Mouse (Mus musculus): ENCODE data around the gene Slc17a8.
"Not testable (repeated sequence)": the region's sequence is repeated elsewhere in the genome, so short reads cannot be mapped to it uniquely, and the experiment has no call there.

The Slc17a8 gene

GRCm38 (mm10) chr10:89589877-89590276, 31.2 kb downstream of the Slc17a8 start:
- in situ Hi-C loops (cut with MboI, MseI), result no loop called here

GRCm38 (mm10) chr10:89588708-89589107, 32.3 kb downstream of the Slc17a8 start:
- in situ Hi-C loops (cut with MboI, MseI), result no loop called here

GRCm38 (mm10) chr10:89584709-89585108, 36.3 kb downstream of the Slc17a8 start:
- in situ Hi-C loops (cut with MboI, MseI), result no loop called here

GRCm38 (mm10) chr10:89578801-89579200, 42.3 kb downstream of the Slc17a8 start:
- in situ Hi-C loops (cut with MboI, MseI), result loop anchor here (10.0 kb wide), 1 partner anchor 54 kb away; no protein-coding TSS in a partner anchor

- in situ Hi-C loops (cut with MboI, MseI), result loop anchor here (10.0 kb wide), 1 partner anchor 53 kb away; no protein-coding TSS in a partner anchor
Measured at GRCm38 (mm10) chr10:89577666-89578065, 43.4 kb downstream of the Slc17a8 start.

- in situ Hi-C loops (cut with MboI, MseI), result loop anchor here (10.0 kb wide), 1 partner anchor 49 kb away; no protein-coding TSS in a partner anchor
Measured at GRCm38 (mm10) chr10:89573421-89573820, 47.6 kb downstream of the Slc17a8 start.

- in situ Hi-C loops (cut with MboI, MseI), result loop anchor here (10.0 kb wide), 1 partner anchor 48 kb away; no protein-coding TSS in a partner anchor
Measured at GRCm38 (mm10) chr10:89572946-89573345, 48.1 kb downstream of the Slc17a8 start.

- in situ Hi-C loops (cut with MboI, MseI), result no loop called here
Measured at GRCm38 (mm10) chr10:89567391-89567790, 53.7 kb downstream of the Slc17a8 start.

GRCm38 (mm10) chr10:89565301-89566022, 55.6 kb downstream of the Slc17a8 start:
- in situ Hi-C loops (cut with MboI, MseI), result no loop called here

GRCm38 (mm10) chr10:89562113-89562512, 58.9 kb downstream of the Slc17a8 start:
- in situ Hi-C loops (cut with MboI, MseI), result no loop called here

GRCm38 (mm10) chr10:89559351-89559750, 61.7 kb downstream of the Slc17a8 start:
- in situ Hi-C loops (cut with MboI, MseI), result no loop called here

GRCm38 (mm10) chr10:89554885-89555284, 66.2 kb downstream of the Slc17a8 start:
- in situ Hi-C loops (cut with MboI, MseI), result not testable (repeated sequence)

GRCm38 (mm10) chr10:89553855-89554254, 67.2 kb downstream of the Slc17a8 start:
- in situ Hi-C loops (cut with MboI, MseI), result not testable (repeated sequence)

- in situ Hi-C loops (cut with MboI, MseI), result no loop called here
Measured at GRCm38 (mm10) chr10:89553015-89553414, 68.0 kb downstream of the Slc17a8 start.

GRCm38 (mm10) chr10:89551657-89552056, 69.4 kb downstream of the Slc17a8 start:
- in situ Hi-C loops (cut with MboI, MseI), result no loop called here

GRCm38 (mm10) chr10:89548028-89548427, 73.0 kb downstream of the Slc17a8 start:
- in situ Hi-C loops (cut with MboI, MseI), result no loop called here

- in situ Hi-C loops (cut with MboI, MseI), result no loop called here
Measured at GRCm38 (mm10) chr10:89546989-89547388, 74.1 kb downstream of the Slc17a8 start.

- in situ Hi-C loops (cut with MboI, MseI), result no loop called here
Measured at GRCm38 (mm10) chr10:89543867-89544266, 77.2 kb downstream of the Slc17a8 start.

GRCm38 (mm10) chr10:89542321-89542720, 78.7 kb downstream of the Slc17a8 start:
- in situ Hi-C loops (cut with MboI, MseI), result no loop called here

- in situ Hi-C loops (cut with MboI, MseI), result no loop called here
Measured at GRCm38 (mm10) chr10:89532929-89533727, 87.9 kb downstream of the Slc17a8 start, which contains the start of gene Nr1h4. Nr1h4 (minus strand) TSS chr10:89533585.

GRCm38 (mm10) chr10:89532451-89532850, 88.6 kb downstream of the Slc17a8 start:
- in situ Hi-C loops (cut with MboI, MseI), result no loop called here

- in situ Hi-C loops (cut with MboI, MseI), result no loop called here
Measured at GRCm38 (mm10) chr10:89531976-89532375, 89.1 kb downstream of the Slc17a8 start.
